Mouse (Mus musculus): ENCODE results near the gene Usp7. TPM values are rescaled to one million over a fixed set of nuclear protein-coding genes. Genes with fewer than 3 reads are reported as not detected.

Gene Usp7
- 10 to 100 TPM; 73.7 to 79.0 TPM for total RNA-seq (2021)

DNA sequence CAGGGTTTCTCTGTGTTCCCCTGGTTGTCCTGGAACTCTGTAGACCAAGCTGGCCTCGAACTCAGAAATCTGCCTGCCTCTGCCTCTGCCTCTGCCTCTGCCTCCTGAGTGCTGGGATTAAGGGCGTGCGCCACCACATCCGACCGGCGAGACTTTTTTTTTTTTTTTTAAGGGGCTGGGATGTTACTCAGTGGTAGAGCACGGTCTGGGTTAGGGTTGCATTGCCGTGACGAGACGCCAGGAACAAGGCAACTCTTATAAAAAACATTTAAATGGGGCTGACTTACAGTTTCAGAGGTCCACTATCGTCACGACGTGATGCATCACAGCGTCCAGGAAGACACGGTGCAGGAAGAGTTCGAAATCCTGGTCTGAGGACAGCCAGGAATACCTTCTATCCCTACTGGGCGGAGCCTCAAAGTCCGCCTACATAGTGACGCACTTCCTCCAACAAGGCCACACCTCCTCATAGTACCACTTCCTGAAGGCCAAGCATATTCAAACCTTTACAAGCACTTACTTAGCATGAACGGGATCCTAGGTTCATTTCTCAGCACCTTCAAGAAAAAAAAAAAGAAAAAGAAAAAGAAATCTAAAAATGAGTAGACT is at the start of gene Usp7:
Gene Usp7 (minus strand): TSS at position 360 of the 609 bp plus-strand sequence.
- no peak for DNase-seq
- intact Hi-C loops (cut with DNase I), result no loop called here

DNA sequence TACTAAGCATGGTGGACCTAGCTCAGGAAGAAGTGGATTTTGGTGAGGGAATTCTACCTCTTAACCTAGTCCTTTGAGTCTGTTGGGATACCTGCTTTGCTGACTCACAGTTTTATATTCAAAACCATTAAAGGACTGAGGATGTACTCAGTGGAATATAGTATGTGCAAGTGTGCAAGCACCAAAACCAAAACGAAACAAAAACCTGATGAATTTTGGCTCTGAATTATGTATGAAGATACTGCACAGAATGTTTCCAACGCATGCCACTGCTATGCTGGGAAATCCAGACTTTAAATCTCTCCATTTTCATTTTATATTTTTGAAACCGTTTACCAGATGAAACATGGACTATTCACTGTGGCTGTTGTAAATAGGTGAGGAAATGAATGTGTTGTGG is 48.4 kb upstream of the Usp7 start:
- no peak for DNase-seq
- intact Hi-C loops (cut with DNase I), result no loop called here

DNA sequence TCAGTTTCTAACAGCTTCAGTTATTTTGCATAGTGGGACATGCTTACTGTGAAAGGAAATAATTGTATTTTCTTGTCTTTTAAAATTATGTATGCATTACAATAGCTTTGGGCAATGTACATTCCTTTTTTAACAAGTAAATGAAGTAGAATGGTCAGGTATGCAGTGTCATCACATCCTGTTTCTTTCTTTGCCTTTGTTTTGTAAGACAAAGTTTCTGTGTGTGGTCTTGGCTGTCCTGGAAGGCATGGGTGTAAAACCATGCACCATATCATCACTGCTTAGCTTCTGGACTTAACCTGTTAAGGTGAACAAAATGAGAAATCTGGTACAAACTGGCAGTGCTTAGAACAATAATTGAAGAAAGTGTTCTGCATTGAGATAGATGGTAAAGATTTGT is 46.8 kb upstream of the Usp7 start:
- intact Hi-C loops (cut with DNase I), result no loop called here
- no peak for DNase-seq

DNA sequence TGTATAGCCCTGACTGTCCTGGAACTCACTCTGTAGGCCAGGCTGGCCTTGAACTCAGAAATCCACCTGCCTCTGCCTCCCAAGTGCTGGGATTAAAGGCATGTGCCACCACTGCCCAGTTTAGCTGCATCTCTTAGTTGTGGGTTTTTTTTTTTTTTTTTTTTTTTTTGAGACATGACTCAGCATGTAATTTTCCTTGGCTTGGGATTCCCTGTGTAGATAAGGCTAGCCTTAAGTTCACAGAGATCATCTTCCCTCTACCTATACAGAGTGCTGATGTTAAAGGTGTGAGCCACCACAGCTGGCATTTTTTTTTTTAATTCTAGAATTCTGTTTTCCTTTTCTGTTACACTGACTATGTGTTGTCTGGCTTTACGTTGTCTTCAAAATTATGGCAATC is 45.5 kb upstream of the Usp7 start:
- intact Hi-C loops (cut with DNase I), result no loop called here

DNA sequence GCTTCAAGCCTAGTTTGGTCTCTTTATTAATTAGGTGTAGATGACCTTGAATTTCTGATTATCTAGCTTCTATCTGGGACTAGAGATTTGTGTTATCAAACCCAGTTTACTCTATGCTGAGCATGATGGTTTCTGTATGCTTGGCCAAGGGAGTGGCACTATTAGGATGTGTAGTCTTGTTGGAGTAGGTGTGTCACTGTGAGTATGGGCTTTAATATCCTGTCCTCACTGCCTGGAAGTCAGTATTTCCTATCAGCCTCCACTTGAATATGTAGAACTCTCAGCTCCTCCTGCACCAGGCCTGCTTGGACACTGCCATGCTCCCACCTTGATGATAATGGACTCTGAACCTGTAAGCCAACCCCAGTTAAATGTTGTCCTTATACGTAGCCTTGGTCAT is 44.8 kb upstream of the Usp7 start:
- no peak for DNase-seq
- intact Hi-C loops (cut with DNase I), result no loop called here

More for the DNA sequence above, 45.5 kb upstream of the Usp7 start:
- no peak for DNase-seq

DNA sequence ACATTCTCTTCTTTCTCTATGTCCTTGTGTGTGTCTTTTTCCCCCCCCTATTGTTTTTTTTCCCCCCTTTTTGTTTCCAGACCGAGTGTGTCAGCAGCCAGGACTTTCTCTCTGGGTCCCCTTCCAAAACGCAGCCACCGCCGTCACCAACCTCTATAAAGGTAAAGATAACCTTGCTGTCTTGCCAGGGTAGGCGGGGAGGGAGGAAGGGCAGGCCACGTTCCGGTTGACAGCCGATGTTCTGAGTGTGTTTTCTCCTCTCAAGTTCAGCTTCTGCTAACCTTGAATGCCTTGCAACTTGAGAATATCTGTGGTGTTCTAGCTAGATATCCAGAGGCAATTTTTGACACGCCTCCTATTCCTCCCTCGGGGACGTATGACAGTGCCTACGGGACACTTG is 39.1 kb upstream of the Usp7 start:
- intact Hi-C loops (cut with DNase I), result loop anchor here (2.0 to 5.0 kb wide), 2 partner anchors 32 to 94 kb away; no protein-coding TSS in a partner anchor
- DNase-seq, result peak; percentile 44 to 53

DNA sequence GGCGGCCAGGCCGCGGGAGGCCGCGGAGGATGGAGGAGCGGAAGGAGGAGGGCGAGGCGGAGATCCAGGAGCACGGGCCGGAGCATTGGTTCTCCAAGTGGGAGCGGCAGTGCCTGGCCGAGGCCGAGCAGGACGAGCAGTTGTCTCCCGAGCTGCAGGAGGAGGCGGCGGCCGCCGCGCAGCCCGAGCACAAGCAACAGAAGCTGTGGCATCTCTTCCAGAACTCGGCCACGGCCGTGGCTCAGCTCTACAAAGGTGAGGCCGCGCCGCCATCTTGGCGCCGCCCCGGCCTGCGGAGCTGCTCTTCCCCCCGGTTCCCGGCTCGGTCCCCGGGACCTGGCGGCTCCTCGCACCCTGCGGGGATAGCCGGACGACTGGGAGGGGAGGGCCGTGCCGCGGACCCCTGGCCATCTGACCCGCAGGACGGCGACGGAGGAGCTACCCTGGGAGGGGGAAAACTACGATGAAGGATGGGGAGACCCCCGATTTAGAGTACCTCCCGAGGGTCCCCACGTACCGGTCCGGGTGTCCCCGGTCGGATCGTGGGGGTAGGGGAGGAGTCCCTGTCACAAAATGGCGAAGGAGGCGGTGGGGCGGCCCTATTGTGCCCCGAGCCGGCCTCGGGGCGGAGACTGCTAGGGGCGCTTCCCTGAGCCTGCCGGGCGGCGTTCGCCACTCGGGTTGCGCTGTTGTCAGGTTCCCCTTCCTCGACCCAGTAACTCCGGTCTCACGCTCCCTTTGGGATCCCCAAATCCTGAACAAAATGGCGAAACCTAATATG is 38.5 kb upstream of the Usp7 start:
- intact Hi-C loops (cut with DNase I), result loop anchor here (2.0 to 5.0 kb wide), 2 partner anchors 32 to 93 kb away; no protein-coding TSS in a partner anchor
- peak; percentile 81 to 84 for DNase-seq

DNA sequence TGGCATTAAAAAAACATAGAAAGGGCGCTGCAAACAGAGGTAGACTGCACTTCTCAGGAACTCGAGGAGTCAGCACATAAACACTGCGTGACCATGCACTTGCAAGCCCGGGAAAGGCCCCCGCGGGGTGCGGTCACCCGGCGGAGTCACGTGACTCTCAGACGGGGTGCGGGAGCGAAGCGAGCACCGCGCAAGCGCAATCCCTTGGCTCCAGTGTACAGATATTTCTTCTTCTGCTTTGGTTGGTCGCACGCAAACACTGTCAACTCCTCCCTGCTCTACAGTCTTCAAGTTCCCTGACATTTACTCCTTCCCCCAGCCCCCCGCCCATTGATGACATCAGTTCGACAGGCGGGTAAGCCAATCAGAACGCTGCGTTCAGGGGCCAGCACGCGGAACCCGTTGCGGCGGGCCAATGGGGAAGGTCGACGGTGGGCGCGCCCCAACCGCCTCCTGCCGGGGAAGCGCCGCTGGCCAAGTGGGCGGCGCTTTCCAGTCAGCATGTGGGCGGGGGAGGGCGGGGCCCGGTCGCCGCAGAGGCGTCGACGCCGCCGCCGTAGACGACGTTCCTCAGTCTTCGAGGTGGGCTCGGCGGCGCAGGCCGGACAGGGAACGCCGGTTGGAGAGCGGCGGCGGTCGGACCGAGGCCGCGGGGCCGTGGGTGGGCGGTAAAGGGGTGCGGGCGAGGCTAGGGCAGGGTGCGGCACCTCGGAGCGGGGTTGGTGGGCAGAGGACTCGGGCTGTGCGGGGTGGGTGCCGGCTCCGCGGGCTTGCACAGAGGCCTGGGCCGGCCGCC is 37.7 kb upstream of the Usp7 start, which contains the start of gene 1810013L24Rik:
Gene 1810013L24Rik (plus strand): TSS at position 537 of the 796 bp plus-strand sequence.
- intact Hi-C loops (cut with DNase I), result loop anchor here (2.0 to 5.0 kb wide), 2 partner anchors 33 to 92 kb away; no protein-coding TSS in a partner anchor
- DNase-seq, result peak; percentile 98 to 99

DNA sequence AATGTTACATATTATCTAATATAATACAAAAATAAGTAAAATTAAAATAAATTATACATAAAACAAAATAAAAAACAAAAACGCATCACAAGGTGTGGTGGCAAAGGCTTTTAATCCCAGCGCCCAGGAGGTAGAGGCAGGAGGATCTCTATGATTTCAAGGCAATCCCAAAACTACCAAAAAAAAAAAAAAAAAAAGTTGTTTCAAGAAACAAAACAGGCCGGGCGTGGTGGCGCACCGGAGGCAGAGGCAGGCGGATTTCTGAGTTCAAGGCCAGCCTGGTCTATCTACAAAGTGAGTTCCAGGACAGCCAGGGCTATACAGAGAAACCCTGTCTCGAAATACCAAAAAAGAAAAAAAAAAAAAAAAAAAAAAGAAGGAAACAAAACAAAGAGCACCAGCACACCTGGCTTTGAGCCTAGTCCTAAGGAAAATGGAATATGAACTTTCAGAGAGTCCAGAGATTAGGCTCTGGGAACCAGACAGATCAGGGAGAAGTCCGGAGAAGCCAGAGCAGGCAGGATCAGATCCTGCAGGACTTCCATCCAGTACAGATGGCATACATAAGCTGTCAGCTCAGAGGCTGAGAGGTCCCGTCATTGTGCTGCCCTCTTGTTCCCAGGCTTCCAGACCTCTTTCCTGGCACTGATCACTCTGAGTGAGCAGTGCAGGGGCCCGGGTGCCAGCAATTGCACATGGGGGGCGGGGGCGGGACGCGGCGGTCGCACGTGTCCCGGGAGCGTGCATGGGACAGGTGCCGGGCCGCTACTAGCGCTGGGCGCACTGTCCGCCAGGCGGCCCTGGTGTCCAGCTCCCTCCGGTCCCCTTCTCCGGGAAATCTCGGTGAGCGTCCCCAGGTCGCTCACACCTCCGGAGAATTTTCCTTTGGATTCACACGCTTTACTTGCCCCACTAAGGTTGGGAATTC is 36.8 kb upstream of the Usp7 start:
- intact Hi-C loops (cut with DNase I), result no loop called here
- DNase-seq, result peak in 1 of 2 experiments; percentile 16

DNA sequence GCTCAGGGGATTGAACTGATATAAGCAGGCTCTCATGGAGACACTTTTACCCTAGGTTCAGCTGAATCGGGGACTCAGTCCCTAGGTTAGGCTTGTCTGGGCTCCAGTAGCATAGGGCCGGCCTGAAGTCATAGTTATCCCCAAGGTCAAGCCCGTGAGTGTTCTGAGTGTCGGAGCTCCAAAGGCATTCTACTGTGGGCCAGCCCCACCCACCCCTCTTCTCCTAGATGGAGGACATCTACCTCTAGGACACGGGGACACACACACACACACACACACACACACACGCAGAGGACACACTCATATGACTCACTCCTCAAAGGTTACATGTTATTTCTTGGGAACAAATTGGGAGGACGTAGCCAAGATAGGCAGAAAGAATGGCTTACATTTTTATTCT is 35.3 kb upstream of the Usp7 start:
- intact Hi-C loops (cut with DNase I), result no loop called here
- DNase-seq, result no peak

DNA sequence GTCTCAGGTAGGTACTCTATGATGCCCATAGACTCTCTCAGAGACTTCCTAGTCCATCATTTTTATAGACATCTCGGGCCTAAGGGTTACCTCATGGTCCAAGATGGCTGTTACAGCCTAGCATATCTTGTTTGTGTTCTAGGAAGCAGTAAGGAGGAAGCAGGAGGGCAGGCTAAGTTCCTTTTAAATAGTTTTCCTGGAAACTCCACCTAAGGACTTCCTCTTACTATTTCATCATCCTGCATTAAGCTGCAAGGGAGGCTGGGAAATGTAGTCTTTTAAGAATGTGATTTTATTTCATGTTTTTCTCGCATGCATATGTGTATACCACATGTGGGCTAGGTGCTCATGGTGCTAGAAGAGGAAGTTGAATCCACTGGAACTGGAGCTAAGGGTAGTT is 31.6 kb upstream of the Usp7 start:
- intact Hi-C loops (cut with DNase I), result no loop called here

DNA sequence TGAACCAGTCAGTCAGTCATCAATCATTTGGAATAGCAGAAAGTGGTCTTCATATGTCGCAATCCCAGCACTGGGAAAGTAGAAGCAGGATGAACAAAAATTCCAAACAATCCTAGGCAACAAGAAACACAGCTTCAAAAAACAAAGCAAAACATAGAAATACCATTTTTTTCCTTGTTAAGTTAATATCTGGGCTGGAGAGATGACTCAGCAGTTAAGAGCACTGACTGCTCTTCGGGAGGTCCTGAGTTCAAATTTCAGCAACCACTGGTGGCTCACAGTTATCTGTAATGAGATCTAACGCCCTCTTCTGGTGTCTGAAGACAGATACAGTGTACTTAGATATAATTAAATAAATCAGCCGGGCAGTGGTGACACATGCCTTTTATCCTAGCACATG is 30.5 kb upstream of the Usp7 start:
- DNase-seq, result no peak
- intact Hi-C loops (cut with DNase I), result no loop called here

More for the DNA sequence above, 31.6 kb upstream of the Usp7 start:
- no peak for DNase-seq

DNA sequence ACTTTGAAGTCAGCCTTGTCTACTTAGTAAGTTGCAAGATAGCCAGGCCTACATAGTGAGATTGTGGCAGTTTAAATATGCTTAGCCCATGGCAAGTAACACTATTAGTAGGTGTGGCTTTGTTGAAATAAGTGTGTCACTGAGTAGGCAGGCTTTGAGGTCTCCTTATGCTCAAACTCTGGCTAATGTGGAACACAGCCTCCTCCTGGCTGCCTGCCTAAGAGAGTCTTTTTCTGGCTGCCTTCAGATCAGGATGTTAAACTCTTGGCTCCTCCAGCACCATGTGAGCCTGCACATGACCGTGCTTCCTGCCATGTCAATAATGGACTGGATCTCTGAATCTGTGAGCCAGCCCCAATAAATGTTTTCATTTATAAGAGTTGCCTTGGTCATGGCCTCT is 29.3 kb upstream of the Usp7 start:
- peak; percentile 39 to 48 for DNase-seq

DNA sequence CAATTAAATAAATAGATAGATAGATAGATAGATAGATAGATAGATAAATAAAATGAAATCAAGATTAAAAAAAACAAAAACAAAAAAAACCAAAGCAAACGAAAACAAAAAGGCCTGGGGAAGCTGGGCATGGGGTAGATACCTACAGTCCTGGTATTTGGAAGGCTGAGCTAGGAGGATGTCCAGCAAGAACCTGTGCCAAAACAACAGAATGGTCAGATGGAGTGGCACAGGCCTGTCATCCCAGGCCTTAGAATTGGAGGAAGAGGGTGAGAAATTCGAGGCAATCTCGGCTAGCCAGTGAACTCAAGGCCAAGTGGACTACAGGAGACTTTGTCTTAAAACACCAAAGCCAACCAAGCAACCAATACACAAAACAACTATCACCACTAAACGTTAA is 25.8 kb upstream of the Usp7 start:
- DNase-seq, result no peak
- intact Hi-C loops (cut with DNase I), result no loop called here

More for the DNA sequence above, 29.3 kb upstream of the Usp7 start:
- intact Hi-C loops (cut with DNase I), result no loop called here

DNA sequence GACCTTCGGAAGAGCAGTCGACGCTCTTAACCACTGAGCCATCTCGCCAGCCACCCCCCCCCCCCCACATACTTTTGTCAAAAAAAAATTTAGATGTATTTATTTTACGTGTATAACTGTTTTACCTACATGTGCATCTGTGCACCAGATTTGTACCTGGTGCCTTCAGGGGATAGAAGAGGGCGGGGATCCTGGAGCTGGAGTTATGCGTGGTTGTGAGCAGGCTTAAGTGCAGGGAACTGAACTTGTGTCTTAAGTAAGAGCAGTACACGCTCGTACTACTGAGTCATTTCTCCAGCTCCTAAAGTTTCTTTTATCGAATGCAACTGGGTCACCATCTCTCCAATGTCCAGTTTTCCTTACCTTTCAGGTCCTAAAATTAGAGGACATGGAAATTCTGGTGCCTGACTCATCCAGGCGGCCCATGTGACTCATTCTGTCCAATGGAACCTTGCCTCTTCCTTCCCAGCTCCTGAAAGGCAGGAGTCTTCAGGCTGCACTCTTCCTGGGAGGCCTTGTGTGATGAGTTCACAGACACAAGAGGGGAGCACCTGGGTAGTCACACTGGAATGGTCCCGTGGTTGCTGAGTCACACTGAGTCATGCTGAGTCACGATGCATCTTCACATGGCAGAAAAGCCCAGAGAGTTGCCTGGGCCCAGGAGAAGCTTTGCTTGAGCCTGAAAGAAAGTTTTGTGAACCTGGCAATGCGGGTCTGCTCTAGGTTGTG is 18.5 kb upstream of the Usp7 start:
- intact Hi-C loops (cut with DNase I), result no loop called here
- no peak for DNase-seq

DNA sequence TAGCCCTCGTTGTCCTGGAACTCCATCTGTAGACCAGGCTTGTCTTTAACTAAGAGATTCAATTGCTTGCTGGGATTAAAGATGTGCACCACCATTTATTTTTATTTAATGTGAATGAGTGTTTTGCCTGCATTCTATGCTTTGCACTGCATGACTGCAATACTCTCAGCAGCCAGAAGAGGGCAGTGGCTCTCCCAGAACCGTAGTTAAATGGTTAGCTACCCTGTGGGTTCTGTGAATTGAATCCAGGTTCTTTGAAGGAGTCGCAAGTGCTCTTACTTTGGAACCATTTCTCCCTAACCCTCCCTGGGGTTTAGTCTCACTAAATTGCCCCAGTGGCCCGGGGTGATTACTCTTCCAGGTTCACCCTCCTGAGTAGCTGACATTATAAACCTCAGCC is 14.6 kb upstream of the Usp7 start:
- peak; percentile 13 to 34 for DNase-seq
- intact Hi-C loops (cut with DNase I), result loop anchor here (1.0 kb wide), 1 partner anchor 63 kb away; no protein-coding TSS in a partner anchor

DNA sequence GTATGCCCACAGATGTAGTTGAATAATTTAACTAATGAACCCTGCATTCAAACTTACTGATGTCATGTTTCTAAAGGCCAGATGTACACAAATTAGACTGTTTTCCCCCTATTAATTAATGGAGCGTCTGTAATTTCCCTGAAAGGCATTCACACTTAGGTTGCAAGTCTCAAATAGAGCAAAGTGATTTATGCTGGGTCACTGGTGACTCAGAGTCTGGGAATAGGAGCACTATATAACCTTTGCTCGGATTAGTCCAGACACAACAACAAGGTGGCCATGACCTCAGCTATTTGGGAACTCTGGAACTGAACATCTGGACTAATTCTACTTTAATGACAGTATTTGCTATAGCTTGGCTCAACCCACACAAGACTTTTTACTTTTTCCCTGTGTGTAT is 3.8 kb upstream of the Usp7 start:
- intact Hi-C loops (cut with DNase I), result no loop called here

DNA sequence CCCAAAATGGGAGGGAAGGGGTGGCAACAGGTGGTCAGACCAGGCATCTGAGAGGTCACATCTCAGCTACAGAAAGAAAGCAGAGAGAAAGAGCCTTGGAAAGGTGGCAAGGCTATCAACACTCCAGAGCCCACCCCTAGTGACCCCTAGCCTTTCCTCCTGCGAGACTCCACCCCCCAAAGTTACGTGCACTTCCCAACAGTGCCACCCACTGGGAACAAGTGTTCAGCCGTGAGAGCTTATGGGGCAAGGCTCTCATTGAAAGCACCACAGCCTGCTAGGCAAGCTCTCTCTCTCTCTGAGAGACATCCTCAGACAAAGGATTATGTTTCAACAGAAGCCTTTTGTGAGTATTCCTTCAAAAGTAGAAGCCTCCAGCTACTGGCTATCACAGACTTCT is 2.8 kb upstream of the Usp7 start:
- DNase-seq, result no peak
- intact Hi-C loops (cut with DNase I), result no loop called here

More for the DNA sequence above, 3.8 kb upstream of the Usp7 start:
- no peak for DNase-seq

DNA sequence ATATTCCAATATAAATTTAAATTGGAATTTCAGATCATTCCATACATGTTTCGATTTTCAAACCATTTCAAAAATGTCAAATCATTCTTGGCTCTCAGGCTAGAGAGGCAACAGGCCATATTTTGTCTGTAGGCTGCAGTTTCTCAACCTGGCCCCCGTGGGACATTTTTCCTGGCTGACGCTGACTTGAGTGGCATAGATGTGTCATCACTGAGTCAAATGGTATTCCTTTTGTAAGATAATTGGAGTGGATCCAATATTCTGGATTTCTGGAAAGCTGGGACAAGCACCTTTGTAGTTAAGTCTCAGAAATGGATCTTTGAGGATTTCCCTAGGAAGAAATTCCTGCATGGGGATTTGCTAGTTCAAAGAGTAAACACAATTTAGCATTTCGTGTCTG is 1.2 kb downstream of the Usp7 start:
- intact Hi-C loops (cut with DNase I), result no loop called here
- no peak for DNase-seq
